Mouse (Mus musculus) liver, embryonic 14.5 days (tissue): ENCODE measurements around the gene Bsn.

Experiments used
- CTCF ChIP-seq: IDR thresholded peaks from 2 replicates; pipeline ENCODE4 v1.5.1; 2016; ENCODE audit warnings: antibody characterized with exemption, low read depth, control low read depth
- EP300 ChIP-seq: IDR thresholded peaks from 2 replicates; pipeline ENCODE4 v1.6.1; 2016; ENCODE audit warnings: antibody characterized with exemption, low read depth

- TF ChIP-seq CTCF (no peak), EP300 (no peak)
These were observed 63.6 kb downstream of the Bsn start for GRCm38 (mm10) chr9:108126436-108127180.
